Mouse (Mus musculus) retina, postnatal 1 day (tissue): Measurements from ENCODE around the gene Olfr320.
"Not testable (repeated sequence)": the region's sequence is repeated elsewhere in the genome, so short reads cannot be mapped to it uniquely, and the experiment has no call there.

Experiments used
- DNase-seq: peaks from one replicate; pipeline ENCODE4 v3.0.0-alpha.2; 2012

Gene Olfr320

GRCm38 (mm10) chr11:58680799-58681198 lies at the start of gene Olfr320:
Gene Olfr320, plus strand, starts transcription at chr11:58681099.
- no peak for DNase-seq

DNA sequence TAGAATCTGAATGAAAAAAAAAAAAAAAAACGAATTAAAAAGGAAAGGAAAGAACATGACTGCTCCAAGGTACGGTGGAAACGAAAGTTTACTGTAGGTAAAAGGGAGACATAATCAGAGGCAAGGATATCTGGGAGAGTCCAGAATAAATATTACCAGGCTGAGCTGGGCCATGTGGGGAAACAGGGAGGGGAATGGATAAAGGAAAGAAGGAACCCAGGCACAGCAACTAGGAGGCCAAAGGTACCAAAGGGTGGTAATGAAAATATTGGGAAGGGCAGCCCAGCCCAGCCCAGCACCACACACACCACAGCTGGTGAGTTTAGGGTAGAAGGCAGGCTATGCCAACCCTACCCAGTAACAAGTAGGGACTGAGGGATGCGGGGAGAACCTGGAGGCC lies 46.0 kb upstream of the Olfr320 start:
- no peak for DNase-seq

- peak; percentile 74 for DNase-seq
Measured at GRCm38 (mm10) chr11:58636376-58636977, 44.4 kb upstream of the Olfr320 start.

DNA sequence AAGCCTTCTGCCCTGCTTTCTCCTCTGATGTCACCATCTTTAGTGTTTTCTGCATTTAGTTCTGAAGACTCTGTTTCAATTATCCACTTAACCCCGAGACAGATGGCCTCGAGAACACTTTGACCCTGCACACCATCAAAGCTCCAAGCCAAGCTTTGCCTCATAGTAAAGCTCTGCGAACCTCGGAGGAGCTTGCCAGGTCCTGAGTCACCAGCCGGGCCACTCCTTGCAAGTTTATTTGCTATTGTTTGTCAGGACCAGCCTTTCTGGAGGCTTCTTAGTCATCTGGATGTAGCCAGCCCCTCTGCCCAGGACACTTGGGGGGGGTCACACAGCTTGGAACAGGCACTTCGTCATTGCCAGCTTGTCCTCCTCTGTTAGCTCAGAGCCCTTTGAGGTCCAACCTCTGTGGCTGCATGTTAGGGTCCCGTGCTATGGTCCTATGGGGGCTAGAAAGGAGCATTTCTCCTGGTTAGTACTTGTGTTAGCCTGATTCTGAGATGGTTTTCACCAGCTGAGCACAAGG lies 42.7 kb upstream of the Olfr320 start:
- peak; percentile 20 for DNase-seq

- DNase-seq, result peak; percentile 51
Measured at GRCm38 (mm10) chr11:58640272-58640867, 40.5 kb upstream of the Olfr320 start, which contains the start of gene Trim58. Gene Trim58, plus strand, starts transcription at chr11:58640465.

GRCm38 (mm10) chr11:58641057-58641456 lies 39.8 kb upstream of the Olfr320 start:
- no peak for DNase-seq

DNA sequence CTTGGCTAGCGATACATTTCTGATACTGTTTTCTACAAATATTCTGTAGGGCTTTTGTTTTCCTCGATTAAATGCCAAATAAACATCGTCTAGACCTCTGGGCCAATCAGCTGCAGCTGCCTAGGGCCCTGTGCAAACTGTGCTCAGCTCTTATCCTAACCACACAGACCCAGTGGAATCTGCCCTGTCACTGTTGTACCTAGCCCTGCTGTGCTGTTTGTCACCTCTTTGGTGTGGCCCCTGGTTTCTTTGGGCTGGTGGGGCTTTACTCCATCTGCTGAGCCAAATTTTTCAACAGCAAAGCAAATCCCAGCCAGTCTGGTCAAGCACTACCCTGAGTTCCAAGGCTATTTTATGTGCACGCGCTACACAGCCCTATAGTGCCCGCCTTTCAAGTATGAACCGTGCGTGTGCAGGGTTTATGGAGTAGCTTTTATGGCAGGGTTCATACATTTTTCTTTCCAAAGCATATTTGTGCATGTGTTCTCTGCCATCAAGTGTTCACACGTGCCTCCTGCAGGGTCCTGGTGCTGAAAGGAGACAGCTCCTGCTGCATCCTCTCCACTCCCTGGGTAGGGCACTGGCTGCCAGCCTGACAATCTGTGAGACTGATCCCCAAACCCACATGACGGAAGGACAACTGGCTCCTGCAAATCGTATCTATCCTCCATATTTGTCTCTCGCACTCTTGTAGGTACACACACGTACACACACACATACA lies 39.1 kb upstream of the Olfr320 start:
- DNase-seq, result no peak

GRCm38 (mm10) chr11:58643350-58643749 lies 37.5 kb upstream of the Olfr320 start:
- DNase-seq, result peak; percentile 65

GRCm38 (mm10) chr11:58655151-58655550 lies 25.7 kb upstream of the Olfr320 start:
- DNase-seq, result no peak

DNA sequence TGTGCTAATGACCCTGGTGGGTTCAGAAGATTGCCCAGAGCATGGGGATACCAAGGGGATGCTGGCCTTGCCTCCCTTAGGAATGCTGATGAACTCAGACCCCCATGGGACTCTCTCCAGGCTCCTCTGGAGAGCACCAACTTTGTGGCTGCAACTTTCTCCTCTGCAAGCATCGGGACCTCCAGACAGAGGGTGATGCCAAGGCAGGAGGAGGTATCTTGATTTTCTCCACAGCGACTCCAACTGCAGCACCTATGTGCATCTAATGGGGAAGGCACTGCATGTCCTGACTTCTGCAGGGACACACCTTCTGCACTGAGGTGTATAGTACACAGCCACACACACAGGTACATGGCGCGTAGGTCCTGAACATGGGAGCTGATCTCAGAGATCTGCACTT lies 22.3 kb upstream of the Olfr320 start, which contains the start of gene Olfr322:
TSS of gene Olfr322 (plus strand) at position 187 of the 400 bp plus-strand sequence.
- DNase-seq, result no peak

DNA sequence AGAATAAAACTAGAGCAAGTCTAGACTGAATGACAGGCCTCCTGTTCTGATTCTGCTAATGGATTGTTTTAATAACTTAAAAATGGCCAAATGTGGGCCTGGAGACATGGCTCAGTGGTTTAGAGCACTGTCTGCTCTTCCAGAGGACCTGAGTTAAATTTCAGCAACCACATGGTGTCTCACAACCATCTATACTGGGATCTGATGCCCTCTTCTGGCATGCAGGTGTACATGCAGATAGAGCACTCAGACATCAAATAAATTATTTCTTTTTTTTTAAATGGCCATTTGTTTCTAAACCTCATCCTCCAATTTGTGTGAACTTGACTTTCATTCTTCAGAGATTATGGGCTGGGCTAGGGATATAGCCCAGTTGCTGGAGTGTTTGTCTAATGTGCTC lies 11.6 kb upstream of the Olfr320 start:
- no peak for DNase-seq

DNA sequence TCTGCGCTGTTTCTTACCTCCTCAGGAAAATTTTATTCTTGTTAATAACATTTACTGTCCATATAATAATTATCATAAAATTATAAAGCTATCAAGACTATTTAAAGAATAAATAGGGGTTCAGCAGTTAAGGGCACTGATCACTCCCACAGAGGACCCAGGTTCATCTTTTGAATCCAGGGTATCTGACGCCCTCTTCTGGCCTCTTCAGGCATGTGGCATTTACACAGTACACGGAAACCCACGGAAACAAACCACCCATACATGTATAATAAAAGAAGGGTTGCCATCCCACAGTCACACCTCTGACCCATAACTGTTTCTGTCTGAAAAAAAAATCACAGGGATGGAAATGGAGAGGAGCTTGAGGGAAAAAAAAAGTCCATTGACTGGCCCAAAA lies 9.1 kb upstream of the Olfr320 start:
- no peak for DNase-seq

DNA sequence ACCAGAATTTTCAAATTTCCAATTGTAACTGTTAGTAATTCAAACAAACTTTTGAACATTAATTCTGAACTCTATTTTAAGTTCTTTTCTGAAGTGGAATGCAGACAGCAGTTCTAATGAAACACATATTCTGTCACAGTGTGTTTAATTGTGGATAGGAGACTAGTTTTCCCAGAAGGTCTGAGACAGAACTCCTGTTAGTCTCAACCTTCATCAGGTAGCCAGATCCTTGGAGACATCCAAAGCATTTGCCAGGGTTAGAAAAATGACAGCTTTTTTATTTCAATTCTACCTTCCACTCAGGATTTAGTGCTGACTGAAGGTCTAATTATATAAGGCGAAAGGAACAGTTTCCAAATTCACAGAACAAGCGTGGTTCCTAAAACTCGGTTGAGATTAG lies 18.0 kb downstream of the Olfr320 start, which contains the start of gene Olfr319:
TSS of gene Olfr319 (plus strand) at position 301 of the 400 bp plus-strand sequence.
- DNase-seq, result no peak

DNA sequence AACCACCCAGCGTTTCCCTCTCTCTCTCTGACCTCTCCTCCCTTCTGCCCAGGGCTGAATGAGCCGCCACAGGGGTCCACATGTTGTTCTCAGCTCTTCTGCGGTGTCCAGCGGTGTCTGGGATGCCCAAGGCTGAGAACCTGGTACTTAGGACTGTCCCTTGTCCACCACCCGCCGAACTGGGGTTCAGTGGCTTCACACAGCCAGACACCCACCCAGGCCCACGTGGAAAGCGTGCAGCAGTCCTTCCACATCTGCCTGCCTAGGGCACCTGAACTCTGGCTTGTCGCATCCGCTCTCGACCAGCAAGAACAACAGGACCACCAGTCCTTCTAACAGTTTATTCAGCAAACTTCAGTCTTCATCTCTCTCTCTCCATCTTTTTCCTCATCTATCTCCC lies 28.2 kb downstream of the Olfr320 start:
- no peak for DNase-seq

- DNase-seq, result not testable (repeated sequence)
Measured at GRCm38 (mm10) chr11:58717723-58718122, 36.8 kb downstream of the Olfr320 start.

DNA sequence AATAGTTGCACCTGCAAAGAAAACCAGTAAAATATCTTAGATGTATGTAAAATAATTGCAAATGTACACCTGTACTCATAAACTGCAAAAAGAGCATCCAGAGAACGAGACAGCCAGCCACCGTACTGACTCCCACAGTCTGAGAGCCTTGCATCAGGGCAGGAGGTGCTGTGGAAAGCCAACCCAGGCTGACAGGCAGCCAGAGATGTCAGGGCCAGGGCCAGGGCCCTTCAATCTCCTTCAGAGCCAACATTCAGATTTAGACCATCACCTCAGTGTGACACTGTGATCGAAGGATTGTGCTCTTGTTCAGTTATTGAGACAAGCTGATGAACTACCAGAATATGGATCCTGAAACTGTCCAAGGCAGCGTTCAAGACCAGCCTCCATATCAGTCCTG lies 38.8 kb downstream of the Olfr320 start:
- DNase-seq, result no peak

DNA sequence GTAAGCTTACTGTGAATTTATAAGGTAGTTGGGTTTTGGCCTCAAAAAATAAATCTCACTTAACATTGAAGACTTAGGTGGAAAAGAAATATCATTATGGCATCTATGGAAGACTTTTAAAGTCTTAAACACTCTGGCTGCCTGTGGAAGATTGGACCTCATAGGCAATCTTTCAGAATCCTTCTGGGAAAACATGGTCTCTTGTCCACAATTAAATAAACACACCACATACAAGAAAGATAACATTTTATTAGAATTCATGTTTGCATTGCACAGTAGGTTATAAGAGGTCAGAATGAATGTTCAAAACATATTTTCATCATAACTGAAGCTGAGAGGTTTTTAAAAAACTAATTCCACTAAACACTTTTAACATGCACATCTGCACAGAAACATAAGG lies 43.0 kb downstream of the Olfr320 start, which contains the start of gene Olfr318:
TSS of gene Olfr318 (minus strand) at position 101 of the 400 bp plus-strand sequence.
- no peak for DNase-seq

DNA sequence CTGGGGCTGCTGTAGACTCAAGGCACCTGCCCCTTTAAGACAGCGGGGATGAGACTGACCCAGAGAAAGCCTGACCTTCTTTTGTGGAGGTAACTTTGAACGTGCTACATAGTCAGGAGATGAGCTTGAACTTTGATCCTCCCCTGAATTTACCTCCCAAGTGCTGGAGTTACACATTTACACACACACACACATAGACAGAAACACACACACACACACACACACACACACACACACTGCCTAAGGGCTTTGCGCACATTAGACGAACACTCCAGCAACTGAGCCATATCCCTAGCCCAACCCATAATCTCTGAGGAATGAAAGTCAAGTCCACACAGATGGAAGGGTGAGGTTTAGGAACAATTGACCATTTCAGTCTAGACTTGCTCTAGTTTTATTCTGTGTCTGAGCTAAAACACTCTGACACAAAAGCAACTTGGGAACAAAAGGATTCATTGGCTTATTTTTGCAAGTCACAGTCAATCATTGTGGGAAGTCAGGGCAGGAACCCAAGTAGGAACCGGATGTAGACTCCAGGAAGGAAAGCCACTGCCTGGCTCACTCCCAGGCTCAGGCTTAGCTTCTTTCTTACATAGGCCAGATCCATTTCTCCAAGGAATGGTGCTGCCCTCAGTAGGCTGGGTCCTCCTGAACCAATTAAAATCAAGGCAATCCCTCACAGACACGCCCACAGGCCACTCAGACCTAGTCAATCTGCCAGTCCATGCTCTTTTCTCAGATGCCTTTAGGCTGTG lies 47.2 kb downstream of the Olfr320 start:
- not testable (repeated sequence) for DNase-seq

- peak; percentile 26 for DNase-seq
Measured at GRCm38 (mm10) chr11:58733372-58733771, 52.5 kb downstream of the Olfr320 start.
